In the genomic region with DNA sequence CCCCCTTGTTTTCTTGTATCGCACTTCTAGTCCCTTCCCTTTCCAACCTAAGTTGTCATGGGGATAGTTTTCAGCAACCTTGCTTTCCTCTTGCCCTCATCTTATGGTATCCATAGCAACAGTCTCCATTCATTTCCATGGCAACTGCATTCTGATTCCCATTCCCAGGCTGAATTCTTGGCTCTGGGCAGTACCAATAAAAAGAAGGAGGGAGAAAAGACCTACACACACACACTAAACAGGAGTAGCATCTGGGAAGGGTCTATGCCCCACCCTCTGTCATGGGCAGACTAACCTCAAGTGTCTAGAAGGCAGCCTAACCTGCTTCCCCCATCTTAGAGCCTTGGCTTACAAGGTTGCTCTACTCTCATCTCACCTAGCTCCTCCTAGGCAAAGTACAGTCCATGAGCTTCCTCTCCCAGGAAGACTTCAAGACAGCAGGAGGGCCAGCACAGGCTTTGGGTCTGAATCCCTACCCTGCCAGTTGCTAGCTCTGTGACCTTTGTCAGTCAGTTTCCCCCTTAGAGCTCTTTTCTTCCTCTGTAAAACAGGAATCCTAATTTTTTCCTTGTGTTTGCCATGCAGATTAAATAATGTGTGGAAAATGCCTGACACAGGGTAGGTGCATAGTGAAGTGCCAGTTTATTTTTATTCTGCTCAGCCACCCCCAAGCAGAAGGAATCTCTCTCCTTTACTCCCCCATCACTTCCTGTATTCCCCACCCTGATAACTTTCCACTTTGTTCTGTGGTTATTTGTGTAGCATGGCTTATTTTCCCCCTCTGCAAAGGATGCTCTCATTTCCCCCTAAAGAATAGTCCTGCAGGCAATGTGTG, we compare ENCODE assay signal across 19 mouse cellular contexts. TPM values are rescaled to one million over a fixed set of nuclear protein-coding genes. Genes with fewer than 3 reads are reported as not detected.
DNase-seq lines count a peak whose midpoint lies in the region; ATAC-seq lines count a peak whose summit lies in the region.
"Had no signal": no experiment of that assay in that cellular context is flagged by ENCODE, and none has a peak within 500 bp of the region (broad histone marks: within the 10 kb centered on the region; RNA-seq: fewer than 3 reads in every experiment).

No protein-coding gene starts in this region.

- H3K4me2 ChIP-seq in hindbrain, embryonic 12.5 days (replicated peaks), result peak overlapping the region; percentile 16
- peak overlapping the region; percentile 39 for H3K4me2 ChIP-seq in midbrain, embryonic 16.5 days (ENCODE audit: low read length)
- H3K4me2 ChIP-seq: liver, embryonic 13.5 days had no signal

- no peaks in the 10 kb centered on the region for H3K36me3 ChIP-seq in hindbrain, embryonic 12.5 days
- H3K36me3 ChIP-seq in midbrain, embryonic 16.5 days (ENCODE audit: control insufficient read depth, insufficient read depth, low read length), result no peaks in the 10 kb centered on the region
- H3K36me3 ChIP-seq: liver, embryonic 13.5 days had no signal

- DNase-seq in brain, adult 2 months (ENCODE audit: low read depth, low spot score), result peak; percentile 77
- DNase-seq in embryo, embryonic 10.5 days (ENCODE audit: low spot score), result peak; percentile 74
- no peak for DNase-seq in c-Kit-positive CD71-positive TER-119-positive erythroid progenitor cells, embryonic 14.5 days (ENCODE audit: low spot score)
- no peak for DNase-seq in spleen, adult 12 weeks (ENCODE audit: low spot score)
- DNase-seq: adrenal gland, postnatal 10 days; cerebellum, adult 9-10 months; gastrocnemius, postnatal 36 days; heart, postnatal 36 days; kidney, postnatal 36 days; liver, embryonic 13.5 days; thymus, adult 2 months had no signal

- 36% methylated on average over 1 of the region's 1 CpGs for WGBS in hindbrain, embryonic 12.5 days
- WGBS in midbrain, embryonic 16.5 days, result 22% methylated on average over 1 of the region's 1 CpGs

- peaks cover 92% of the 10 kb centered on the region for H3K27me3 ChIP-seq in hindbrain, embryonic 12.5 days
- peaks cover 26% of the 10 kb centered on the region for H3K27me3 ChIP-seq in midbrain, embryonic 16.5 days (ENCODE audit: control insufficient read depth, insufficient read depth, low read depth, low read length)

- H3K4me1 ChIP-seq in hindbrain, embryonic 12.5 days, result peaks cover 28% of the 10 kb centered on the region; the same call in 1 of the 2 replicates
- peaks cover 26% of the 10 kb centered on the region for H3K4me1 ChIP-seq in midbrain, embryonic 16.5 days (ENCODE audit: control insufficient read depth, insufficient read depth, low read length)

- H3K9me3 ChIP-seq in hindbrain, embryonic 12.5 days (replicated peaks), result no peaks in the 10 kb centered on the region
- H3K9me3 ChIP-seq in midbrain, embryonic 16.5 days (replicated peaks; ENCODE audit: control insufficient read depth, low read length, poor library complexity, severe bottlenecking), result no peaks in the 10 kb centered on the region
- H3K9me3 ChIP-seq: liver, embryonic 13.5 days had no signal

- H3K27ac ChIP-seq in hindbrain, embryonic 12.5 days, result peak overlapping the region; percentile 82
- peak overlapping the region; percentile 92 for H3K27ac ChIP-seq in midbrain, embryonic 16.5 days (ENCODE audit: low read length)
- H3K27ac ChIP-seq: liver, embryonic 13.5 days; macrophage had no signal

- H3K9ac ChIP-seq in hindbrain, embryonic 12.5 days, result no peak overlapping the region
- H3K9ac ChIP-seq in midbrain, embryonic 16.5 days (ENCODE audit: low read depth, low read length), result 0 out of 2 replicates have a peak overlapping the region, but pooled peaks have one; percentile 25
- H3K9ac ChIP-seq: liver, embryonic 13.5 days had no signal

- H3K4me3 ChIP-seq in hindbrain, embryonic 12.5 days, result no peak overlapping the region
- no peak overlapping the region for H3K4me3 ChIP-seq in midbrain, embryonic 16.5 days (ENCODE audit: low read depth, low read length)
- H3K4me3 ChIP-seq: erythroblast, embryonic 14.5 days; liver, embryonic 13.5 days had no signal

- ATAC-seq in hindbrain, embryonic 12.5 days (ENCODE audit: low FRiP score), result peak; percentile 89
- peak; percentile 90 for ATAC-seq in midbrain, embryonic 16.5 days
- ATAC-seq in megakaryocyte progenitor cell, adult 5-6 weeks (replicated peaks; ENCODE audit: poor library complexity), result no peak
- no peak for ATAC-seq in erythroblast, adult 5-6 weeks (replicated peaks; ENCODE audit: low FRiP score, poor library complexity, severe bottlenecking)
- ATAC-seq: CD4-positive, CD25-positive, alpha-beta regulatory T cell, adult 4 months; Patski had no signal

RNA-seq across cellular contexts. Expression of gene Kdm5c, which starts 34.8 kb away (rescaled TPM):
- polyA plus RNA-seq in hindbrain, embryonic 12.5 days (2016; fragmentation: Nextera tagmentation; extraction: Ambion mirVana), result 58.3 and 62.0 TPM in 2 replicates
- polyA plus RNA-seq in midbrain, embryonic 16.5 days (2015; fragmentation: Nextera tagmentation; extraction: Ambion mirVana), result 33.4 and 36.6 TPM in 2 replicates
- total RNA-seq in megakaryocyte progenitor cell, adult 5-6 weeks (2015), result 22.4 and 26.4 TPM in 2 replicates
- 38.4 and 41.0 TPM in 2 replicates for total RNA-seq in megakaryocyte progenitor cell, adult 5-6 weeks (2017)
- total RNA-seq in erythroblast, adult 5-6 weeks (2015; ENCODE audit: low replicate concordance), result 75.7 and 79.0 TPM in 2 replicates
- 125 and 143 TPM in 2 replicates for total RNA-seq in erythroblast, adult 5-6 weeks (2017; ENCODE audit: low replicate concordance)

RNA-seq across cellular contexts. Expression of gene Iqsec2, which starts 54.0 kb away (rescaled TPM):
- polyA plus RNA-seq in hindbrain, embryonic 12.5 days (2016; fragmentation: Nextera tagmentation; extraction: Ambion mirVana), result 2.4 and 3.1 TPM in 2 replicates
- 4.9 and 5.1 TPM in 2 replicates for polyA plus RNA-seq in midbrain, embryonic 16.5 days (2015; fragmentation: Nextera tagmentation; extraction: Ambion mirVana)
- total RNA-seq in megakaryocyte progenitor cell, adult 5-6 weeks (2015), result 2.4 and 5.8 TPM in 2 replicates
- 0.92 and 1.3 TPM in 2 replicates for total RNA-seq in megakaryocyte progenitor cell, adult 5-6 weeks (2017)
- total RNA-seq in erythroblast, adult 5-6 weeks (2015; ENCODE audit: low replicate concordance), result 0.84 and 1.2 TPM in 2 replicates
- 0.26 TPM in 1 of 2 replicates, not detected in the other for total RNA-seq in erythroblast, adult 5-6 weeks (2017; ENCODE audit: low replicate concordance)

Comparison
In these comparisons a context has a peak if more than half of its experiments do, and no peak if none do; other contexts are left out.
1. DNase-seq: peak in brain, adult 2 months (single experiment) and embryo, embryonic 10.5 days (single experiment); none in c-Kit-positive CD71-positive TER-119-positive erythroid progenitor cells, embryonic 14.5 days (single experiment) and spleen, adult 12 weeks (single experiment).
2. ATAC-seq: peak in hindbrain, embryonic 12.5 days (single experiment) and midbrain, embryonic 16.5 days (single experiment); none in megakaryocyte progenitor cell, adult 5-6 weeks (single experiment) and erythroblast, adult 5-6 weeks (single experiment).